Comparison of ENCODE assay signal across 8 mouse cellular contexts in genomic region chr4:31824518-31825437, GRCm38 (mm10).
DNase-seq lines count a peak whose midpoint lies in the region; ATAC-seq and TF ChIP-seq lines count a peak whose summit lies in the region.

No protein-coding gene starts in this region.

- WGBS in lung, embryonic 15.5 days = 49% methylated on average over 14 of the region's 14 CpGs
- WGBS in embryonic facial prominence, embryonic 12.5 days = 25% methylated on average over 14 of the region's 14 CpGs
- WGBS in intestine, postnatal 0 days = 62% methylated on average over 14 of the region's 14 CpGs
- 31% methylated on average over 14 of the region's 14 CpGs for whole genome bisulfite sequencing in midbrain, postnatal 0 days

- no peak for ATAC-seq in lung, embryonic 15.5 days (ENCODE audit: borderline replicate concordance, extremely low read depth, low FRiP score, low TSS enrichment)
- no peak for ATAC-seq in embryonic facial prominence, embryonic 12.5 days (ENCODE audit: insufficient number of reproducible peaks, insufficient read depth, low FRiP score, low TSS enrichment)
- ATAC-seq in intestine, postnatal 0 days = peak; percentile 83
- no peak for ATAC-seq in midbrain, postnatal 0 days (ENCODE audit: low FRiP score)

- peaks cover 20% of the 10 kb centered on the region; the same call in 1 of the 2 replicates for H3K4me1 ChIP-seq in lung, embryonic 15.5 days
- H3K4me1 ChIP-seq in embryonic facial prominence, embryonic 12.5 days = peaks cover 15% of the 10 kb centered on the region; the same call in 1 of the 2 replicates
- H3K4me1 ChIP-seq in intestine, postnatal 0 days (replicated peaks; ENCODE audit: control insufficient read depth, insufficient read depth, low read length) = 0 out of 2 replicates have a peak, but pooled peaks cover 6% of the 10 kb centered on the region
- no peaks in the 10 kb centered on the region for H3K4me1 ChIP-seq in midbrain, postnatal 0 days (ENCODE audit: insufficient read depth, low read length)

- H3K9ac ChIP-seq in lung, embryonic 15.5 days = no peak overlapping the region
- no peak overlapping the region for H3K9ac ChIP-seq in embryonic facial prominence, embryonic 12.5 days
- H3K9ac ChIP-seq in intestine, postnatal 0 days (ENCODE audit: low read depth, low read length) = no peak overlapping the region
- no peak overlapping the region for H3K9ac ChIP-seq in midbrain, postnatal 0 days (replicated peaks; ENCODE audit: low read length, poor library complexity, severe bottlenecking)

- H3K27me3 ChIP-seq in lung, embryonic 15.5 days = no peaks in the 10 kb centered on the region
- H3K27me3 ChIP-seq in embryonic facial prominence, embryonic 12.5 days = no peaks in the 10 kb centered on the region
- no peaks in the 10 kb centered on the region for H3K27me3 ChIP-seq in intestine, postnatal 0 days (replicated peaks; ENCODE audit: control insufficient read depth, insufficient read depth, low read length)
- no peaks in the 10 kb centered on the region for H3K27me3 ChIP-seq in midbrain, postnatal 0 days (ENCODE audit: insufficient read depth, low read length)

- peak overlapping the region; percentile 66 for H3K4me2 ChIP-seq in lung, embryonic 15.5 days
- H3K4me2 ChIP-seq in embryonic facial prominence, embryonic 12.5 days (replicated peaks) = peak overlapping the region; percentile 50
- peak overlapping the region; percentile 59 for H3K4me2 ChIP-seq in intestine, postnatal 0 days (replicated peaks; ENCODE audit: low read depth)
- H3K4me2 ChIP-seq in midbrain, postnatal 0 days (ENCODE audit: low read depth, low read length, poor library complexity, severe bottlenecking) = peak overlapping the region; percentile 43

- H3K27ac ChIP-seq in lung, embryonic 15.5 days = no peak overlapping the region
- H3K27ac ChIP-seq in embryonic facial prominence, embryonic 12.5 days = no peak overlapping the region
- H3K27ac ChIP-seq in intestine, postnatal 0 days (ENCODE audit: low read depth, low read length) = no peak overlapping the region
- H3K27ac ChIP-seq in midbrain, postnatal 0 days (ENCODE audit: low read depth, low read length) = no peak overlapping the region

- no peaks in the 10 kb centered on the region for H3K36me3 ChIP-seq in lung, embryonic 15.5 days
- no peaks in the 10 kb centered on the region for H3K36me3 ChIP-seq in embryonic facial prominence, embryonic 12.5 days
- H3K36me3 ChIP-seq in intestine, postnatal 0 days (ENCODE audit: control insufficient read depth, insufficient read depth) = no peaks in the 10 kb centered on the region
- no peaks in the 10 kb centered on the region for H3K36me3 ChIP-seq in midbrain, postnatal 0 days (ENCODE audit: insufficient read depth, low read length)

- no peak for DNase-seq in lung, postnatal 14 days
- no peak for DNase-seq in midbrain, postnatal 0 days (ENCODE audit: low spot score)
- no peak for DNase-seq in cerebellum, adult 11 months
- DNase-seq in cerebellum, postnatal 14 days = no peak
- DNase-seq in spleen, postnatal 4 days (ENCODE audit: low spot score in 2 of 2) = no peak

- peak; percentile 61 for TF ChIP-seq CTCF in intestine, postnatal 0 days (IDR thresholded peaks at IDR 0.05; ENCODE audit: low read depth)
- peak; percentile 58 for TF ChIP-seq CTCF in midbrain, postnatal 0 days (IDR thresholded peaks at IDR 0.05)

- no peaks in the 10 kb centered on the region for H3K9me3 ChIP-seq in lung, embryonic 15.5 days
- H3K9me3 ChIP-seq in embryonic facial prominence, embryonic 12.5 days = no peaks in the 10 kb centered on the region
- no peaks in the 10 kb centered on the region for H3K9me3 ChIP-seq in intestine, postnatal 0 days (ENCODE audit: control insufficient read depth)
- H3K9me3 ChIP-seq in midbrain, postnatal 0 days (ENCODE audit: low read length) = no peaks in the 10 kb centered on the region

- peak overlapping the region; percentile 29 for H3K4me3 ChIP-seq in lung, embryonic 15.5 days
- peak overlapping the region; percentile 15; the same call in 1 of the 2 replicates for H3K4me3 ChIP-seq in embryonic facial prominence, embryonic 12.5 days
- H3K4me3 ChIP-seq in intestine, postnatal 0 days (ENCODE audit: low read depth, low read length) = peak overlapping the region; percentile 17; the same call in 1 of the 2 replicates
- H3K4me3 ChIP-seq in midbrain, postnatal 0 days (ENCODE audit: low read depth, low read length) = peak overlapping the region; percentile 2; the same call in 1 of the 2 replicates
